Mouse (Mus musculus): ENCODE results near the gene Ccdc174.
A peak's percentile ranks its signal among the peaks of the same experiment; 100 is the strongest.

- no peak for TF ChIP-seq RAD21 (IDR thresholded peaks at IDR 0.05; ENCODE audit: low read depth, low read length)
- peak; percentile 77; the same call in 1 of the 2 replicates for TF ChIP-seq MEF2A (IDR thresholded peaks at IDR 0.05; ENCODE audit: borderline replicate concordance, low read depth, low read length)
- TF ChIP-seq POLR2A (IDR thresholded peaks at IDR 0.05; ENCODE audit: low read depth, low read length) = no peak
- no peak for TF ChIP-seq CTCF (conservative IDR thresholded peaks at IDR 0.05 in 1 of 2, IDR thresholded peaks at IDR 0.05 in 1 of 2; ENCODE audit: low read depth in 2 of 2, low read length in 2 of 2)
- TF ChIP-seq E2F4 (IDR thresholded peaks at IDR 0.05; ENCODE audit: insufficient replicate concordance, low read depth, low read length) = no peak
- peak; percentile 42; the same call in 1 of the 2 replicates for TF ChIP-seq TBP (conservative IDR thresholded peaks at IDR 0.05; ENCODE audit: low read depth, low read length)
- no peak; the same call in 1 of the 2 replicates for TF ChIP-seq EP300 (IDR thresholded peaks at IDR 0.05; ENCODE audit: low read length)
- no peak for TF ChIP-seq MAFK (IDR thresholded peaks at IDR 0.05; ENCODE audit: insufficient replicate concordance, low read length)
- TF ChIP-seq MAZ (IDR thresholded peaks at IDR 0.05; ENCODE audit: low read depth, low read length) = 0 out of 2 replicates have a peak, but pooled peaks have one; percentile 41
Measured at GRCm38 (mm10) chr6:91858339-91858738, 19.5 kb upstream of the Ccdc174 start.

Data from CH12.LX (cell line).